Mouse (Mus musculus): Measurements from ENCODE around the gene Ldhb. TPM values are rescaled to one million over a fixed set of nuclear protein-coding genes. Genes with fewer than 3 reads are reported as not detected.

Ldhb gene
- 215 and 230 TPM in 2 replicates for polyA plus RNA-seq (2014; fragmentation: Nextera tagmentation; extraction: Ambion mirVana)

- DNase-seq (peak; percentile 96), ATAC-seq (ENCODE audit: insufficient read depth) (peak; percentile 99)
- Histone ChIP-seq H3K4me1 (ENCODE audit: insufficient read depth) (0 out of 2 replicates have a peak, but pooled peaks cover 12% of the 10 kb centered on the region), H3K9ac (peak within 1 kb of the TSS; percentile 67), H3K4me3 (ENCODE audit: low read depth, low read length) (peak within 1 kb of the TSS; percentile 52), H3K36me3 (ENCODE audit: insufficient read depth) (peaks cover 5% of the 10 kb centered on the region; the same call in 1 of the 2 replicates), H3K27me3 (ENCODE audit: insufficient read depth, low read length) (peaks cover 9% of the 10 kb centered on the region; the same call in 1 of the 2 replicates), H3K9me3 (ENCODE audit: low read depth, low read length) (no peaks in the 10 kb centered on the region), H3K27ac (ENCODE audit: low read depth) (peak within 1 kb of the TSS; percentile 26; the same call in 1 of the 2 replicates), H3K4me2 (peak within 1 kb of the TSS; percentile 91)
- 0% methylated on average over 18 of the region's 19 CpGs for WGBS
- no peak for TF ChIP-seq CTCF (IDR thresholded peaks at IDR 0.05; ENCODE audit: low read depth)
These were observed at the start of gene Ldhb for GRCm38 (mm10) chr6:142507785-142508162. Gene Ldhb (minus strand): TSS chr6:142507957.

DNA sequence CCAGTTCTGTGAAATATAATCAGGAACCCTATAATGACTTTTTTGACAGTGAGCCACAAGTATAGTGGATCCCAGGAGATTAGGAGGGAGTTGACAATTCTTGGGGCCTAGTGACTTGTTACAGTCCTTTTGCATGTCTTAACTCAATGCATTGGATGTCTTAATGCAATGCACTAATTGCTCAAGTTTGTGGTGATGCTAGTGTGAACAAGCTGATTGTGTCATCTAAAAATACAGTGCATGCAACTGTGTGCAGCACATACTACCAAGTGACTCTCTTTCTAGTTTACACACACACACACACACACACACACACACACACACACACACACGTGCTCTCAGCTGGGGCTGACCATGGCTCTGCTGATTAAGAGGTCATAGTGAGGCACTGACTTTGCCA is 48.2 kb upstream of the Ldhb start:
- H3K27me3 ChIP-seq (ENCODE audit: insufficient read depth, low read length): no peaks in the 10 kb centered on the region
- H3K27ac ChIP-seq (ENCODE audit: low read depth): no peak overlapping the region
- H3K4me2 ChIP-seq: no peak overlapping the region
- H3K9ac ChIP-seq: no peak overlapping the region
- no peaks in the 10 kb centered on the region for H3K4me1 ChIP-seq (ENCODE audit: insufficient read depth)
- H3K4me3 ChIP-seq (ENCODE audit: low read depth, low read length): no peak overlapping the region
- ATAC-seq (ENCODE audit: insufficient read depth) (no peak), DNase-seq (no peak)
- no peaks in the 10 kb centered on the region for H3K36me3 ChIP-seq (ENCODE audit: insufficient read depth)
- no peak for TF ChIP-seq CTCF (IDR thresholded peaks at IDR 0.05; ENCODE audit: low read depth)
- H3K9me3 ChIP-seq (ENCODE audit: low read depth, low read length): no peaks in the 10 kb centered on the region
- WGBS: 57% methylated on average over 1 of the region's 1 CpGs

- H3K36me3 ChIP-seq (ENCODE audit: insufficient read depth): no peaks in the 10 kb centered on the region
- H3K4me3 ChIP-seq (ENCODE audit: low read depth, low read length): no peak overlapping the region
- TF ChIP-seq CTCF (IDR thresholded peaks at IDR 0.05; ENCODE audit: low read depth): no peak
- ATAC-seq (ENCODE audit: insufficient read depth): peak; percentile 77
- no peak overlapping the region for H3K4me2 ChIP-seq
- H3K27me3 ChIP-seq (ENCODE audit: insufficient read depth, low read length): no peaks in the 10 kb centered on the region
- DNase-seq: peak; percentile 89
- peaks cover 5% of the 10 kb centered on the region; the same call in 1 of the 2 replicates for H3K4me1 ChIP-seq (ENCODE audit: insufficient read depth)
- WGBS: 19% methylated on average over 4 of the region's 4 CpGs
- H3K9me3 ChIP-seq (ENCODE audit: low read depth, low read length): no peaks in the 10 kb centered on the region
- H3K9ac ChIP-seq: no peak overlapping the region
- H3K27ac ChIP-seq (ENCODE audit: low read depth): peak overlapping the region; percentile 3; the same call in 1 of the 2 replicates
These were observed 43.7 kb upstream of the Ldhb start for GRCm38 (mm10) chr6:142551482-142551881.

DNA sequence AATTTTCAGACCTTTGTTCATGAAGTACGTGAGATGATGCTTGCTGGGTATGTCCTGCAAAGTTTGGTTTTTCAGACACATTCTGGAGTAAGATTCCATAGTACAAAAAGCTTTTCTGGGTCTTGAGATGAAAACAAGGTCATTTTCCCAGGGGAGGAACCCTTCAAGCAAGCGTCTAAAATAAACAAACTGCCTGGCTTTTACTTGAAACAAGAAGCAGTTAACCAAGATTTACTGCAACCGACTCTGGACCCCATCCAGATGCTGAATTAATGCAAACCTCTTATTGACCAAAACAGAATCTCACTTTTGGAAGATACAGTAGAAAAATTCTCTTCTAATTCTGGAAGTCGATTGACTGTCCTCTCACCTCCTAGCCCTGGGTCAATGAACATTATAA is 43.1 kb upstream of the Ldhb start:
- Histone ChIP-seq H3K4me3 (ENCODE audit: low read depth, low read length) (no peak overlapping the region), H3K4me1 (ENCODE audit: insufficient read depth) (peaks cover 5% of the 10 kb centered on the region; the same call in 1 of the 2 replicates), H3K36me3 (ENCODE audit: insufficient read depth) (no peaks in the 10 kb centered on the region), H3K27me3 (ENCODE audit: insufficient read depth, low read length) (no peaks in the 10 kb centered on the region), H3K27ac (ENCODE audit: low read depth) (peak overlapping the region; percentile 73), H3K9me3 (ENCODE audit: low read depth, low read length) (no peaks in the 10 kb centered on the region), H3K9ac (no peak overlapping the region), H3K4me2 (no peak overlapping the region)
- TF ChIP-seq CTCF (IDR thresholded peaks at IDR 0.05; ENCODE audit: low read depth): no peak
- WGBS: 27% methylated on average over 4 of the region's 4 CpGs
- DNase-seq (peak; percentile 86), ATAC-seq (ENCODE audit: insufficient read depth) (peak; percentile 51; the same call in 1 of the 2 replicates)

DNA sequence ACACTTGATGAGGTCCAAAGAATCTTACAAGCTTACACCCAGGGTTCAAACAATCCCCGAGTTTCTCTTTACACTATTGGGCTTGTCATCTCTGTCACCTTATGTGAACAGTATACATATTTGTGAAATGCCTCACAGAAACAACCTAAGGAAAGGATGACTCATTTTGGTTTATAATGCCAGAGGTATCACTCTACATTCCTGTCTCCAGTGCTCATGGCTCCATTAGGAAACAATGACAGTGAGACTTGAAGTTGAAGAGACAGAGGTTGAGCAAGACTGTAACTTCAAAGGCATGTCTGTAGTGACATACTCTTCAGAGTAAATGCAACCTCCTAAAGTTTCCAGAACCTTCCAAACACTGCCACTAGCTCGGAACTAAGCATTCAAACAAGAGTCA is 40.6 kb upstream of the Ldhb start:
- Histone ChIP-seq H3K4me3 (ENCODE audit: low read depth, low read length) (no peak overlapping the region), H3K9me3 (ENCODE audit: low read depth, low read length) (no peaks in the 10 kb centered on the region), H3K27me3 (ENCODE audit: insufficient read depth, low read length) (no peaks in the 10 kb centered on the region), H3K4me1 (ENCODE audit: insufficient read depth) (peaks cover 14% of the 10 kb centered on the region; the same call in 1 of the 2 replicates), H3K4me2 (no peak overlapping the region), H3K36me3 (ENCODE audit: insufficient read depth) (no peaks in the 10 kb centered on the region), H3K9ac (no peak overlapping the region), H3K27ac (ENCODE audit: low read depth) (no peak overlapping the region)
- DNase-seq: no peak
- TF ChIP-seq CTCF (IDR thresholded peaks at IDR 0.05; ENCODE audit: low read depth): no peak
- no peak for ATAC-seq (ENCODE audit: insufficient read depth)
- 81% methylated on average over 2 of the region's 2 CpGs for whole genome bisulfite sequencing

DNA sequence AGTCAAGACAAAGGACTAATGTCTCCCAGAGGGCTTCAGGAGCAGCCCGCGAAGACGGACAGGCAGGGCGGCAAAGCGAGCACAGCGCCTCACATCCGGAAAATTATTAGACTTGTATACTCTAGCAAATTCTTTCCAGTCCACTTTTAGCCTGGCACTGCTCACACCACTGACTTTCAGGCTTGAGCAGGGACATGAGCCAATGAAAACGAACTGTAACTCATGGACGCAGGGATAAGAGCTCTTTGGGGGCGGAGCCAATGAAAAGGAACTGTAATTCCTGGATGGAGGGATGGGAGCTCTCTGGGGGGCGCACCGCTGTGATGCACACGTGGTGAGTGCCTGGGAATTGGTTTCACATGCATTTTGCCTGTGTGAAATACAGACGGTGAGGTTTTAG is 37.4 kb upstream of the Ldhb start:
- H3K4me1 ChIP-seq (ENCODE audit: insufficient read depth): 0 out of 2 replicates have a peak, but pooled peaks cover 9% of the 10 kb centered on the region
- no peak overlapping the region for H3K27ac ChIP-seq (ENCODE audit: low read depth)
- H3K9me3 ChIP-seq (ENCODE audit: low read depth, low read length): no peaks in the 10 kb centered on the region
- H3K27me3 ChIP-seq (ENCODE audit: insufficient read depth, low read length): no peaks in the 10 kb centered on the region
- 52% methylated on average over 14 of the region's 14 CpGs for WGBS
- DNase-seq: peak; percentile 39
- no peak for TF ChIP-seq CTCF (IDR thresholded peaks at IDR 0.05; ENCODE audit: low read depth)
- no peak overlapping the region for H3K9ac ChIP-seq
- no peak for ATAC-seq (ENCODE audit: insufficient read depth)
- H3K4me2 ChIP-seq: peak overlapping the region; percentile 18; the same call in 1 of the 2 replicates
- no peak overlapping the region for H3K4me3 ChIP-seq (ENCODE audit: low read depth, low read length)
- no peaks in the 10 kb centered on the region for H3K36me3 ChIP-seq (ENCODE audit: insufficient read depth)

- Histone ChIP-seq H3K4me3 (ENCODE audit: low read depth, low read length) (no peak overlapping the region), H3K9me3 (ENCODE audit: low read depth, low read length) (no peaks in the 10 kb centered on the region), H3K27me3 (ENCODE audit: insufficient read depth, low read length) (no peaks in the 10 kb centered on the region), H3K27ac (ENCODE audit: low read depth) (no peak overlapping the region), H3K36me3 (ENCODE audit: insufficient read depth) (no peaks in the 10 kb centered on the region), H3K4me1 (ENCODE audit: insufficient read depth) (0 out of 2 replicates have a peak, but pooled peaks cover 9% of the 10 kb centered on the region), H3K9ac (no peak overlapping the region), H3K4me2 (no peak overlapping the region)
- 42% methylated on average over 4 of the region's 4 CpGs for WGBS
- no peak for TF ChIP-seq CTCF (IDR thresholded peaks at IDR 0.05; ENCODE audit: low read depth)
- ATAC-seq (ENCODE audit: insufficient read depth) (no peak), DNase-seq (no peak)
These were observed 35.9 kb upstream of the Ldhb start for GRCm38 (mm10) chr6:142543648-142544047.

Data from lung, embryonic 14.5 days (tissue).